Mouse (Mus musculus) layer of hippocampus, adult 9-11 months (tissue): Measurements from ENCODE around the gene Zfp981.
"Not testable (repeated sequence)": the region's sequence is repeated elsewhere in the genome, so short reads cannot be mapped to it uniquely, and the experiment has no call there.

Source experiments
- DNase-seq: peaks from one replicate; pipeline ENCODE4 v3.0.0; 2022

Gene Zfp981

DNA sequence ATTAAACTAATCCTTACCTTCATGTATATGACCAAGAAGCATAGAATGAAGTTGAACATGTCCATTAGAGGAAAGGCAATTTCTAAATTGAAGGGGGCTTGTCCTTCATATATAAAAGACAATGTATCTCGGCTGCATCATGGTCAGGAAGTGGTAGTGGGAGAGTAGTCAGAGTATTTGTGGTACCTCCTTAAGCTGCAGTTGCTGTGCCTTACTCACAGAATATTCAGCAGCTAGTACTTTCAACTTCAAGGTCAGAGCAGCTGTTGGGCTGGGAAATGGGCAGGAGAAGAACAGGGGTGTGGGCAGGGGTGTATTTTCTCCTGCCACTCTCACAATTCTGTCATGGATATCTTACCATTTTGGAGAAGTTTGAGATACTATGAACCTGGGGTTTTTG is 15.1 kb upstream of the Zfp981 start:
- DNase-seq: not testable (repeated sequence)

DNA sequence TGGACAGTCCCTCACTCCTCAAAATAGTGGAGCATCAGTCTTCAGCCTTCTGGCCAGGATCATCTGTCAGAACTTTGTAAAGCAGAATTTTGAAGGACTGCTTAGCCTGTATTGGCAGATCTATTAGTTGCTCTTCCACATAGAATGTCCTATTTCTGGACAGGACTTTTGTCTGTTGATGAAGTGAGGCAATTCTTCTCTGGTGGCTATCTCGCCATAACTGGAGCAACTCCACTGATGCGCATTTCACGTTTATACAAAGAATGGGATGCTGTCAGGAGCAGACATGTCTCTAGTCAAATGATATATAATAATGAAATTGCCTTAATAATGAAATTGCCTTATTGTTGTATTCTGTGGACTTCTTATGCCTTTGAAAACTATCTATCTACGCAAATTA is 12.6 kb upstream of the Zfp981 start:
- not testable (repeated sequence) for DNase-seq

DNA sequence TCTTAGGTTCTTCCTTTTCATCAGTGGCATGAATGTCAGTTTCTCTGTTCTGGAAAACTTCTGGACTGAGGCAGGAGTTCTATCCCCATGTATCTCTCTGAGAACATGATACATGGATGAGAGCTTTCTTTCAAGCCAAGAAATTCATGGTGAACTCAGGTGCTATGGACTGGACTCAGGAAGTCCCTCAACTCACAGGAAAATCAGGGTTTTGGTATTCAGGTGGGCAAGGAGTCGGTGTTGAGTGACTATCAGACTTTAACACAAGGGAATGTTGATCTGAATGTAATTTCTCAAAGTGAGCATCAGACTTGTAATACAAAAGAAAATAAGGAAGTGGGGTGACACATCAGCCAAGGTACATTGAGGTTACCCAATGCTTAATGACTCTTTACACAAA is 9.8 kb upstream of the Zfp981 start:
- not testable (repeated sequence) for DNase-seq

DNA sequence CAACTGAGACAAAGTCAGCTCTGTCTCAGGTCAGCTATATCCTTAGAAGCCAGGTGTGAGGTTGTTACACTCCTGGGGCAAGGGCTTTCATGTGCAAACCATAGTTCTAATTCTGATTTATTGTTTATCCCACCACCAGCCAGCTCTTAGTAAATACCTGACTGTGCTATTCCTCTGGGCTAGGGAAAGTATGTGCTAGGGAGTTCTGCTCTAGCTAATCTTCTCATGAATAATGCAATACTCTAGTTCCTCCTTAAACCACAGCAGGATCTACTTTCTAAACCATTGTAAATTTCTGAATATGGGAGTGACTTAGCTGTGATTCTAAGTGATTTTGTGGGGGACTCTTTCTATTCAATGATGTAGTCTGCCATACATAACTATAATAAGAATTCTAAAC is 9.4 kb upstream of the Zfp981 start:
- DNase-seq: no peak

DNA sequence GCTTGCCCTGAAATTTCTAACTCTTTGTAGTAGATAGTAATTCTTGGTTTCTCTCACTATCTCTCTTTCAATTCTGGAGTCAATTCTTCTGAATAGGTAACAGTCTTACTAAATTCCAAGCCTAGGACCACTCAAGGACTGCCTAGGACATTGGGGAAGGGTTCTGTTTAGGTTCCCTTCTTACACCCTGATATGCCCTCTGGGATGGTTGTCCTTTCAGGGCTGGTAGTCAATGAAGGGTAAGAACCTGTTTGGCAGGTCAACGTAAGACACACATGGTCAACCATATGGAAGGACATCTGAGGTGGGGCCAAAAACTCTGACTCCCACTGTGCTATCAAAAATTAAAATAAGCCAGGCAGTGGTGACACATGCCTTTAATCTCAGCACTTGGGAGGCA is 9.0 kb upstream of the Zfp981 start:
- DNase-seq: no peak

DNA sequence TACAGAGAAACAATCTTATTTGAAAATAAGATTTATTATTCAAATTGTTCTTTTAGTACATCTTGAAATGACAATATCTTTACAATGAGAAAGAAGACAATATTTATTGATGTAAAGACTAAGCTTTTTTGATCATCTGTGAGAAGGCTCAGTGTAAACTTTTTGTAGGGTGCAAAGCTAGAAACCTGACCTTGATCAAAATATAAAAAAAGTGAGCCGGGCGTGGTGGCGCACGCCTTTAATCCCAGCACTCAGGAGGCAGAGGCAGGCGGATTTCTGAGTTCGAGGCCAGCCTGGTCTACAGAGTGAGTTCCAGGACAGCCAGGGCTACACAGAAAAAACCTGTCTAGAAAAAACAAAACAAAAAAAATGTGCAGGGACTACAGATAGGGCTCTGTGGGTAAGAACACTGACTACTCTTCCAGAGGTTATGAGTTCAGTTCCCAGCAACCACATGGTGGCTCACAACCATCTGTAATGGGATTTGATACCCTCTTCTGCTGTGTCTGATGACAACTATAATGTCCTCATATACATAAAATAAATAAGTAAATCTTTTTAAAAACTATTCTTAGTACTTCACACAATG is 8.4 kb upstream of the Zfp981 start:
- DNase-seq: not testable (repeated sequence)

DNA sequence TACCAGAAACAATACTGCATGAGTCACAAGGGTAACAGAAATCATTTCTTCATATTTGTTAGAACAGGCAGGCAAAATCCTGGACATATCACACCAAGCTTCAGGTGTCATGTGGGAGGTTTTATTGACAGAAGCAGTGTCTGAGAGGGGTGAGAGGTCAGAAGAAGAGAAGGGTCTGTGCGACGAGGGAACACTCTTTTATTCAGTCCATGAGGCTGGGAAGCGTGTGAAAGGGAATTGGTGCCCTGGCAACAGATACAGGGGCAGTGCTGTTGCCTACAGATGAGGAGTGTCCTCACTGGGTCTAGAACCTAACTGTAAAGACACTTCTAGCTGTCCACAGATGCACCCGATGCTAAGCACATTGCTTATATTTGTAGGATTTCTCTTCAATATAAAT is 6.8 kb upstream of the Zfp981 start:
- DNase-seq: no peak

DNA sequence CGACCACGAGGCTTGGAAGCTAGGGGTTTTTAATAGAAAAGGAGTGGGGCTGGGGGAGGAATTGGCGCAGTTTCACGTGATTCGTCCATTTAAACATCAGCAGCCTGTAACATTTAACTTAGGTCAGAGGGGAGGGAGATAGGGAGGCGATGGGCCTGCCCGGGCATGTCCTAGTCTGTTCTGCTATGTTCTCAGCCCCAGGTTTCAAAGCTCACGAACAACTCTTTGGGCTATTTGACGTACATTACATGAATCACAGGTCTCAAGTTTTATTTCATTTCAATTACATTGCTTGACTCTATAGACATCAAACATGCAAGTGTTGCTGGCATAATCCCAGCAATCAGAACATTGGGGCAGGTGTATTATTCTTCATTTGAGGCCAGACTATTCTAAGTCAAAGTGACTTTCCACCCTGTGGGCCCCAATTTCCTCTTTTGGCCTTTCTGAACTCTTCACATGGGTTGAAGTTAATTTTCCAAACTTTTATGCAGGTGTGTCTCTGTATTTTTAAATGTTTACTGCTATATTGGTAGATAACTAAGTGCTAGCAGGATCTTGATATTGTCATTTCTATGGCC is 4.0 kb upstream of the Zfp981 start:
- not testable (repeated sequence) for DNase-seq

DNA sequence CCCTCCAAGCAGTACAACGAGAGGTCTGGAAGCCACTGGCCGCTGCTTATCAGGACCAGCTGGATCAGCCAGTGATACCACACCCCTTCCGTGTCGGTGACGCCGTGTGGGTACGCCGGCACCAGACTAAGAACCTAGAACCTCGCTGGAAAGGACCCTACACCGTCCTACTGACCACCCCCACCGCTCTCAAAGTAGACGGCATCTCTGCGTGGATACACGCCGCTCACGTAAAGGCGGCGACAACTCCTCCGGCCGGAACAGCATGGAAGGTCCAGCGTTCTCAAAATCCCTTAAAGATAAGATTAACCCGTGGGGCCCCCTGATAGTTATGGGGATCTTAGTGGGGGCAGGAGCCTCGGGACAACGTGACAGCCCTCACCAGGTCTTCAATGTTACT is 7.2 kb downstream of the Zfp981 start:
- DNase-seq: not testable (repeated sequence)

DNA sequence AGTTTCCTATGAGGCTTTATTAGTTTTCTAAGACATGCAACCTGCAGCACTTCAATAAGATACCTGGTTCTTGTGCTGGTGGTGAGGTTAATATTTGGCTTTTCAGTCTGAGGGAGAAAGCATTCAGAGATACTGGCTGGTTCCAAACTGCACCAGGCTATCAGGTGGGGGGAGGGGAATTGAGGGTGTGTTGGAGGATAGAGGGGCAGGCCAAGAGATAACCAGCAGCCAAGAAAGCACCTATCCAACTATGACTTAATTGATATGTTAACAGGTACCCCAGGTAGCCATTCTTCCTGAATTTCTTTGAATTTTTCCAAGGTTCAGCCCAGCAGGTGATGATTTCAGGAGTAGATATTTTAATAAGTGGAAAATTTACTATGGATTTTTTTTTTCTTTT is 10.0 kb downstream of the Zfp981 start:
- not testable (repeated sequence) for DNase-seq

DNA sequence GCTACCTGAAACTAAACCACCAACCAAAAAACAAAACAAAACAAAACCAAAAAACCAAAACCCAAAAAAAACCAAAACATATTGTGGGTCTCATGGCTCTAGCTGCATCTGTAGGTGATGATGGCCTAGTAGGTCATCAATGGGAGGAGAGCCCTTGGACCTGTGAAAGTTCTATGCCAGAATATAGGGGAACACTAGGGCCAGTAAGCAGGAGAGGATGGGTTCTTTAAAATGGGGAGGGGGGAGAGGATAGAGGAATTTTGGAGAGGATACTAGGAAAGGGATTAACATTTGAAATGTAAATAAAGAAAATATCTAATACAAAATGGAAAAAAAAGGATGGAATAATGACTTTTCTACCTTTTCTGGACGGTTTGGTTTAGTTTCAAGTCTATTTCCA is 14.6 kb downstream of the Zfp981 start:
- no peak for DNase-seq

DNA sequence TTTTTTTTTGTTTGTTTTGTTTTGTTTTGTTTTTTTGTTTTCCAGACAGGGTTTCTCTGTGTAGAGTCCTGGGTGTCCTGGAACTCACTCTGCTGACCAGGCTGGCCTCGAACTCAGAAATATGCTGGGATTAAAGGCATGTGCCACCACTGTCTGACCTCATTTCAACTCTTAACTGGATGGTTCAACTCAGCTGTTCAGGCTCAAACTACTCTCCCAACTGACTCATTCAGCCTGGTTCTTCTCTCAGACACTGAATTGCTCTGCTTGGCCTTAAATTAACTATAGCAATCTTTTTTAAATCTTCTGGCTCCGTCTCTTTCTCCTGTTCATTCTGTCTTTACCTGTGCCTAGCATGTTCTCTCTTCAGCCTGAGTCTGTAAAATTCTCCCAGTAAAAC is 15.3 kb downstream of the Zfp981 start:
- DNase-seq: not testable (repeated sequence)

DNA sequence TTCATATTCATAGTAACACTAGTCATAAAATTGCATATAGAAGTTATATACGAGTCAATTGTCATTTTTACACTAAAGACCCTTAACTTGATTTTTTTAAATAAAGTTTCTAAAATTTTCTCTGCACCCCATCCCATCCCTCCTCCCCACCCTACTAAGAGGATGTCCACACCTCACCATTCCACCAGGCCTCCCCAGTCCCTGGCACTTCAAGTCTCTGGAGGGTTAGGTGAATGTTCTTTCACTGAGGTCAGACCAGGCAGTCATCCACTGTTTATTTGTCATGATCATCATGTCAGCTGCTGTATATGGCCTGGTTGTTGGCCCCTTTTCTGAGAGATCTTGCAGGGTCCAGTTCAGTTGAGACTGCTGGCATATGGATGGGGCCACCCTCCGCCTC is 18.9 kb downstream of the Zfp981 start:
- no peak for DNase-seq

DNA sequence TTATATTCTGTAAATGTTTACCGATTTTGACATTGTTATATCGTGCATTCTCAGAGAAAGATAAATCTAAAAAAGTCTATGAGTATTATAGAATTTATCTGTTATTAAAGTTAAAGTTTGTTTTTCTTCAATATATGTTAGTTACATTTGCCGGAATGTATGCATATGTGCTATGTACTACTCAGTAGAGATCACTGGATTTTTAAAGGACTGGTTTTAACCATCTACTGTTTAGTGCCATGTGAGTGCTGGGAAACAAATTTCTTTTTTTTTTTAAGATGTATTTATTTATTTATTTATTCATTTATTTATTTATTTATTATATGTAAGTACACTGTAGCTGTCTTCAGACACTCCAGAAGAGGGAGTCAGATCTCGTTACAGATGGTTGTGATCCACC is 32.7 kb downstream of the Zfp981 start:
- DNase-seq: no peak

DNA sequence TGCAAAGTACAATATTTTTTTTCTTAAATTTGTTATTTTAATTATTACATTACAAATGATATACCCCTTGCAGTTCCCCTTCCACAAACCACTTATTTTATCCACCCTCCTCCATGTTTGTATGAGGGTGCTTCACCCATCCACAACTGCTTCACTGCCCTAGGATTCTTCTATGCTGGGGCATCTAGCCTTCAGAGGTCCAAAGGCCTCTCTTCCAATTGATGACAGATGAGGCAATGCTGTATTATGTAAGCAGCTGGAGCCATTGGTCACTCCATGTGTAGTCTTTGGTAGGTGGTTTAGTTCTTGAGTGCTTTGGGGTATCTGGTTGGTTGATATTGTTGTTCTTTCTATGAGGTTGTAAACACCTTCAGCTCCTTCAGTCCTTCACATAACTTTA is 34.1 kb downstream of the Zfp981 start:
- DNase-seq: no peak

DNA sequence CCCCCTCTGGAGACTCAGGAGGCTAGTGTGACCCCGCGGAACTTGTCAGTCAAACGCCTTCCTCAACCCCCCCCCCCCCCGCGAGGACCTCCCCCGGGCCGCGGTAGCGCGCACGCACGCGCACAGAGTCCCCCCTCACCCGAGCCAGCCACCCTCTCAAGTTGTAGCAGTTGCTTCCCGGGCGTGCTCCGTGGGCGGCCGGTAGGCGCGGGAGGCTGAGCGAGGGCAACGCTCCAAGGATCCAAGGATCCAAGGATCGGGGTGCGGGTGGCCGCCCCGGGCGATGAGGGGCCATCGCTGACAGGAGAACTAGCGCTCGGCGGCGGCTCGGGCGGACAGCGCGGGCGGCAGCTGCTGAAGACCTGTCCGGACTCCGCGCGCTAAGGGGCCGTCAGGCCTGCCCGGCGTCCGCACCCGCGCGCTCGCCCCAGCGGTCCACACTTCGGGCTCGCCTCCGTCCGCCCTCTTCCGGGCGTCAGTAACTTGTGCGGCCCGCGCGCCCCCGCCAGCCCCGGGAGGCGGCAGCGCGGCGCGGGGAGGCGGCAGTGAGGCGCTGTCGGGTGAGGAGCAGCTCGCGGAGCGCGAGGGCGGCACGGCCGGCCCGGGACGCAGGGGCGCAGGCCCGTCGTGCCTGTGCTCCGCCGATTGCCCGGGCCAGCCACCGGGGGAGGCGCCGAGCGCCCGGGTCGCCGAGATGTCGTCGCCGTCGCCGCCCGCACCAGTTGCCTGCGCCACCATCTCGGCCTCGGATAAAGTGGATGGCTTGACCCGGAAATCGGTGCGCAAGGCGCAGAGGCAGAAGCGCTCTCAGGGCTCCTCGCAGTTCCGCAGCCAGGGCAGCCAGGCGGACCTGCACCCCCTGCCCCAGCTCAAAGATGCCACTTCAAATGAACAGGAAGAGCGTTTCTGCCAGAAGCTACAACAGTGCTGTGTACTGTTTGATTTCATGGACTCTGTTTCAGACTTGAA is 78.4 kb downstream of the Zfp981 start:
- not testable (repeated sequence) for DNase-seq
